Mouse (Mus musculus): ENCODE data around the gene Corin. TPM values are rescaled to one million over a fixed set of nuclear protein-coding genes. Genes with fewer than 3 reads are reported as not detected.

Corin gene
- polyA plus RNA-seq, 1 experiment from 2014 or later, result 0.08 TPM

DNA sequence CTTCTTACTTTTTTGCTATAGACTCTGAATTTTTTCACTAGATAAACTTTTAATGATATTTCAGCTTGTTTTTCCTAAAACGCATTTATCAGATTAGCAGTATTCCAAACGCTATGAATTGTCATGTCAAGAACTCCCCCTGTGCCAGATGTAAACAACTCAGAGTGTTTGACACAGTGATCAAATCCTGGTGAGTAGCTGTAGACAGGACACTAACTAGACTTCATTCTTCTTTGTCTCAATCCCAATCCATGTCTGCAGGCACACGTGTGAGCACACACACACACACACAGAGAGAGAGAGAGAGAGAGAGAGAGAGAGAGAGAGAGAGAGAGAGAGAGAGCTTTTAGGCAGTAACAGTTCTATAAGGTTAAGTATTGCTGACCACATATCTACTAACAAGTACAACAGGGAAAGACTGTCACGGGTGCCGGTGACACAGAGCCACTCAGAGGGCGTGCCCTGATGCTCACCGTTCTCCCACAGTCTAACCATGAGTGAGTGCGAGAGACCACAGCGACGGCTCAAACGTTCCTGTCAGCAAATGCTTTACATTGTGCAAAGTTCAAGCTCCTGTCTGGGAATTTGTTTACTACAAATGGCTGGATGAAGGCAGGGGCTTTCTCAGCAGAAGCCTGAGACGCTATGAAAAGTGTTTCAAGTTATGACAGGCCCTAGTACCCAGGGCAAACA, 31.8 kb downstream of the Corin start:
- Histone ChIP-seq H3K36me3 (replicated peaks; ENCODE audit: insufficient read depth, low read length) (no peaks in the 10 kb centered on the region), H3K9ac (replicated peaks) (no peak overlapping the region), H3K4me3 (ENCODE audit: low read depth, low read length) (no peak overlapping the region), H3K27ac (ENCODE audit: low read depth) (no peak overlapping the region), H3K4me1 (ENCODE audit: insufficient read depth) (no peaks in the 10 kb centered on the region), H3K9me3 (ENCODE audit: low read length) (no peaks in the 10 kb centered on the region), H3K4me2 (ENCODE audit: low read depth, low read length) (no peak overlapping the region), H3K27me3 (ENCODE audit: insufficient read depth, low read length) (no peaks in the 10 kb centered on the region)
- no peak for ATAC-seq
- DNase-seq, result no peak
- TF ChIP-seq CTCF (IDR thresholded peaks at IDR 0.05; ENCODE audit: low read depth) (no peak), EP300 (IDR thresholded peaks at IDR 0.05; ENCODE audit: low read depth) (no peak)
- WGBS (ENCODE audit: insufficient replicate concordance), result 62% methylated on average over 12 of the region's 12 CpGs

DNA sequence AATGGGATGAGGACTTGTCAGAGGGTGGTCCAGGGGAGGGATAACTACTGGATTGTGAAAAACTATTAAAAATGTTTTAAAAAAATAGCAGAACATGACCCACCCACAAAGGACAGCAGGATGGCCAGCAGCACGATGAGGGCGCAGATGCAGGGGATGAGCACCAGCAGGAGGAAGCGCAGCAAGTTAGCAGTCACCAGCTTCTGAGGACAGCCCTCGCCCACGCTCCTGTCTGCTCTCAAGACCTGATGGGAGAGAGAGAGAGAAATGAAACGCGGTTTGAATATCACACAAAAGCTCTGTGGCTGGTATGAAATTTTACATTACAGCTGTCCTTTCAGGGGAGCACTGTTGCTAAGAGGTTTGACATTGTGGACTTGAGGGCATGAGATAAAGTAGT, 32.5 kb downstream of the Corin start:
- no peak for ATAC-seq
- no peak overlapping the region for H3K4me3 ChIP-seq (ENCODE audit: low read depth, low read length)
- H3K4me1 ChIP-seq (ENCODE audit: insufficient read depth), result no peaks in the 10 kb centered on the region
- H3K4me2 ChIP-seq (ENCODE audit: low read depth, low read length), result no peak overlapping the region
- 75% methylated on average over 7 of the region's 7 CpGs for WGBS (ENCODE audit: insufficient replicate concordance)
- H3K9me3 ChIP-seq (ENCODE audit: low read length), result no peaks in the 10 kb centered on the region
- TF ChIP-seq CTCF (IDR thresholded peaks at IDR 0.05; ENCODE audit: low read depth) (no peak), EP300 (IDR thresholded peaks at IDR 0.05; ENCODE audit: low read depth) (no peak)
- no peak overlapping the region for H3K27ac ChIP-seq (ENCODE audit: low read depth)
- no peak for DNase-seq
- no peaks in the 10 kb centered on the region for H3K27me3 ChIP-seq (ENCODE audit: insufficient read depth, low read length)
- no peak overlapping the region for H3K9ac ChIP-seq (replicated peaks)
- no peaks in the 10 kb centered on the region for H3K36me3 ChIP-seq (replicated peaks; ENCODE audit: insufficient read depth, low read length)

DNA sequence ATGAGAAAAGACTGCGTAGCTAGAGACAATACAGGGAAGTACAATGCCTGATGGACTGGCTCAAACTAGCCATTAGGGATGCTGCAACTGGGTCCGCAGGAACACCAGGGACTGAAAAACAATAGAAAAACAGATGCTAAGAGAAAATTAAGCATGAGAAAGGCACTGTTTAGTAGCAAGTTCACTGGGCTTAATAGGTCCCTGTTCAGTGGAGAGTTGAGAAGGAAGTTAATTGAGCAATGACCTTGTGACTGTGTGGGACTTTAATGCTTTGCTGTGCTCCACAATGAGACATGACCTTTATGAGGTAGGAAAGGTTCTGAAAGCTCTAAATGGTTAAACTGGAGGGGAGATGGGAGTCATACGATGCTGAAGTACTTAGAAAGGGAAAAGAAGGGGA, 39.3 kb downstream of the Corin start:
- Histone ChIP-seq H3K27ac (ENCODE audit: low read depth) (no peak overlapping the region), H3K4me1 (ENCODE audit: insufficient read depth) (no peaks in the 10 kb centered on the region)
- WGBS (ENCODE audit: insufficient replicate concordance), result 61% methylated on average over 3 of the region's 3 CpGs

DNA sequence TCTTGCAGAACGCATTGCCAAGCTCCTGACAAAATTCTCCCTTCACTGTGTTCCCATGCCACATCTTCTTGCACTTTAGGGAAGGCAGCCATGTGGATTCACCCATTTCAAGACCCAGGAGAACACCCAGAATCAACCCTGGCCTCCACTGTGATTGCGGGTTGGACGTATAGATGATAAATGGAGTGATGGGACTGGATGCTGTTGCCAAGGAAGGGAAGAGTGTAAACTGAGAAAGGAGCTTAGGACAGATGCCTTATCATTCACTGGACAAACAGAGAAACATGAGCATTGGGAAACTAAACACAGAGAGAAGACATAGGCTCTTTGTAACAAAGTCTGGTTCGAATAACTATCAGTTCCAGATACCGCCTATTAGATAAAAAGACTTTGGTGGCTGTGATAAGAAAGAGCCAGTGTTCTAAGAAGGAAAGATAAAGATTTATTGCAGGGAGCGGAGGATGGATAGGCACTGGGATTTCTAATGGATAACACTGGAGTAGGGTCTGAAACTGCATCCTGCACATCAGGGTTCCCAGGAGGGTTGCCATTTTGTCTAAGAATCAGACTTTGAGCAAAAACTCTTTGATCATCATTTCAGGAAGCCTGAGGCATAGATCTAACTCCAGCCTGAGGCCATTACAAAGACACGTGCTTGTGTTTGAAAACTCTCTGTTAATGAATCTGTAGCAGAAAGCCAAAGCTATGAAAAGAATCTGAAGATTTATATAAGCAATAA, 44.7 kb downstream of the Corin start:
- WGBS (ENCODE audit: insufficient replicate concordance), result 73% methylated on average over 7 of the region's 7 CpGs

More for the DNA sequence above, 39.3 kb downstream of the Corin start:
- no peak for DNase-seq
- Histone ChIP-seq H3K9me3 (ENCODE audit: low read length) (no peaks in the 10 kb centered on the region), H3K4me3 (ENCODE audit: low read depth, low read length) (no peak overlapping the region), H3K27me3 (ENCODE audit: insufficient read depth, low read length) (no peaks in the 10 kb centered on the region), H3K9ac (replicated peaks) (no peak overlapping the region), H3K4me2 (ENCODE audit: low read depth, low read length) (no peak overlapping the region), H3K36me3 (replicated peaks; ENCODE audit: insufficient read depth, low read length) (no peaks in the 10 kb centered on the region)
- ATAC-seq, result no peak
- TF ChIP-seq EP300 (IDR thresholded peaks at IDR 0.05; ENCODE audit: low read depth), result no peak
- TF ChIP-seq CTCF (IDR thresholded peaks at IDR 0.05; ENCODE audit: low read depth), result no peak

DNA sequence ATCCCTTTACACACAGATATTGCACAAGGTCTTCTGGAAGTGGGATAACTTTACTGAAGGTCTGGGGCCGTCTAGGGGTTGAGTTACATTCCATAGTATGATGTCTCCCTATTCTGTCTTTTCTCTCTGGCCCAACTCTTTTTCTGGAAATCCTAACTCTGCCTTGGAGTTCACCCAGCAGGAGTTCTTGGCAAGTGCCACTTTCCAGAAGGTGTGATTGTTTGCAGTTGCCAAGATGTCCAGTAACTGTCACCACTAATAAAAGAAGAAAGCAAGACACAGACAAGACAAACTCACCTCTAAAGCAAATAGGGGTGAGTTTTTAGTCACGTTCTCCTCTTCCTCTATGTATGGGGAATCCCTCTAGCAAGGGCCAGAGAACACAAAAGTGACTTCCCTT, 50.6 kb downstream of the Corin start:
- WGBS (ENCODE audit: insufficient replicate concordance), result 70% methylated on average over 2 of the region's 2 CpGs
- Histone ChIP-seq H3K36me3 (replicated peaks; ENCODE audit: insufficient read depth, low read length) (no peaks in the 10 kb centered on the region), H3K27me3 (ENCODE audit: insufficient read depth, low read length) (no peaks in the 10 kb centered on the region), H3K4me3 (ENCODE audit: low read depth, low read length) (no peak overlapping the region), H3K9ac (replicated peaks) (no peak overlapping the region), H3K27ac (ENCODE audit: low read depth) (no peak overlapping the region), H3K4me2 (ENCODE audit: low read depth, low read length) (no peak overlapping the region), H3K9me3 (ENCODE audit: low read length) (no peaks in the 10 kb centered on the region), H3K4me1 (ENCODE audit: insufficient read depth) (no peaks in the 10 kb centered on the region)
- no peak for ATAC-seq
- TF ChIP-seq CTCF (IDR thresholded peaks at IDR 0.05; ENCODE audit: low read depth) (no peak), EP300 (IDR thresholded peaks at IDR 0.05; ENCODE audit: low read depth) (no peak)
- no peak for DNase-seq

More for the DNA sequence above, 44.7 kb downstream of the Corin start:
- Histone ChIP-seq H3K9ac (replicated peaks) (no peak overlapping the region), H3K4me2 (ENCODE audit: low read depth, low read length) (no peak overlapping the region), H3K9me3 (ENCODE audit: low read length) (no peaks in the 10 kb centered on the region), H3K27me3 (ENCODE audit: insufficient read depth, low read length) (no peaks in the 10 kb centered on the region), H3K27ac (ENCODE audit: low read depth) (no peak overlapping the region), H3K4me1 (ENCODE audit: insufficient read depth) (no peaks in the 10 kb centered on the region), H3K36me3 (replicated peaks; ENCODE audit: insufficient read depth, low read length) (no peaks in the 10 kb centered on the region), H3K4me3 (ENCODE audit: low read depth, low read length) (no peak overlapping the region)
- no peak for ATAC-seq
- TF ChIP-seq EP300 (IDR thresholded peaks at IDR 0.05; ENCODE audit: low read depth), result no peak
- TF ChIP-seq CTCF (IDR thresholded peaks at IDR 0.05; ENCODE audit: low read depth), result no peak
- DNase-seq, result no peak

- Histone ChIP-seq H3K36me3 (replicated peaks; ENCODE audit: insufficient read depth, low read length) (no peaks in the 10 kb centered on the region), H3K9me3 (ENCODE audit: low read length) (no peaks in the 10 kb centered on the region), H3K27ac (ENCODE audit: low read depth) (no peak overlapping the region), H3K4me2 (ENCODE audit: low read depth, low read length) (no peak overlapping the region), H3K4me1 (ENCODE audit: insufficient read depth) (no peaks in the 10 kb centered on the region), H3K9ac (replicated peaks) (no peak overlapping the region), H3K4me3 (ENCODE audit: low read depth, low read length) (no peak overlapping the region), H3K27me3 (ENCODE audit: insufficient read depth, low read length) (no peaks in the 10 kb centered on the region)
- no peak for TF ChIP-seq CTCF (IDR thresholded peaks at IDR 0.05; ENCODE audit: low read depth)
- no peak for TF ChIP-seq EP300 (IDR thresholded peaks at IDR 0.05; ENCODE audit: low read depth)
- DNase-seq, result no peak
- no peak for ATAC-seq
- 80% methylated on average over 11 of the region's 11 CpGs for WGBS (ENCODE audit: insufficient replicate concordance)
These were observed 51.1 kb downstream of the Corin start for GRCm38 (mm10) chr5:72453176-72453575.
